Mouse (Mus musculus): ENCODE measurements around the gene Arhgef19. TPM values are rescaled to one million over a fixed set of nuclear protein-coding genes. Genes with fewer than 3 reads are reported as not detected.

Arhgef19 gene
- total RNA-seq, 2 experiments from 2014 or later, result 0.74 to 0.83 TPM

DNA sequence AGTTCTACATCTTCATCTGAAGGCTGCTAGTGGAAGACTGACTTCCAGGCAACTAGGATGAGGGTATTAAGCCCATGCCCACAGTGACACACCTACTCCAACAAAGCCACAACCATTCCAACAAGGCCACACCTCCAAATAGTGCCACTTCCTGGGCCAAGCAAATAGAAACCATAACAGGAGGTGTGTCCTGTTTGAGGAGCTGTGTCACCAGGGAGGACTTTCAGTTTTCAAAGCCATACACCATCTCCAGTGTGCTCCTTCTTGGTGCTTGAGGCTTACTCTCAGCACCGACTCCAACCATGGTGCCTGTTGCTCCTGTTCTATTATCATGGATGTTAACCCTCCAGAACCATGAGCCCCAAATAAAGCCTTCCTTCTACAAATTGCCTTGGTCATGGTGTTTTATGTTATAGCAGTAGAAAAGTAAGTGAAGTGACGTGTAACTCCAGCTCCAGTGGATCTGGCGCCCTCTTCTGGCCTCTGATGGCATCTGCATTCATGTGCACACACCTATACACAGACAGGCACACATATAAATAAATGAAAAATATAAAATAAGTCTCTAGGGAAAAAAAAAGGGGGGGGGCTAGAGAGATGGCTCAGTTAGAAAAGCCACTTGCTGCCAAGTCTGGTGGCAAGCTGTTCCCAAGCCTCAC lies 26.8 kb downstream of the Arhgef19 start:
- DNase-seq, result no peak

DNA sequence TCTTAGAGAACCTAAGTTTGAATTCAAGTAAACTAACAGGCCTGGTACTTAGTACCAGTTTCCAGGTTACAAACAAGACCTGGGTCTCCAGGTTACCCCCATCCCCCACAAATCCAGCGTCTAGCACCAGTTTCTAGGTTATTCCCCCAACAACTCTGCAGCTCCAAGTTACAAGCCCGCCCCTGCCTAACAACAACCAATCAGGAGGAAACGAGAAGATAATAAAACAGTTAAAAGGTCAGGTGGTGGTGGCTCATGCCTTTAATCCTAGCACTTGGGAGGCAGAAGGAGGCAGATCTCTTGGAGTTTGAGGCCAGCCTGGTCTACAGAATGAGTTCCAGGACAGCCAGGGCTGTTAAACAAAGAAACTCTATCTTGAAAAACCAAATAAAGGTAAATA lies 28.0 kb downstream of the Arhgef19 start:
- DNase-seq, result no peak

DNA sequence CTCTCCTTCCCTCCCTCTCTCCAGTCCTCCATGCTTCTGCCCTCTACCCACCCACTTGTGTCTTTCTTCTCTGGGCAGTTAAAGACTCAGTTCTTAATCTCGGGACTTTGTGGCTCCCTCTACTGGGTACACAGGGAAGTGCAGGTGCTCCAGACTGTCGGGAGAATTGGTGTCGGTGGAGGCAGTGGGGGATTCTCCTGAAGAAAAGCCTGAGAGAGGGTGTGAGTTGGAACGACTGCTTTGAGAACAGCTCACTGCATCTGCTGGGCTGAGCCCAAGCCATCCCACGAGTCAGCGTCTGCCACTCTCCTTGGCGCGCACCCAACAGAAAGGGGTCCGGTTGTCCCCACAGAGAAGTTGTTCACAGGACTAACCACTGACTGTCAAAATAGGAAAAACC lies 28.5 kb downstream of the Arhgef19 start:
- DNase-seq, result no peak

DNA sequence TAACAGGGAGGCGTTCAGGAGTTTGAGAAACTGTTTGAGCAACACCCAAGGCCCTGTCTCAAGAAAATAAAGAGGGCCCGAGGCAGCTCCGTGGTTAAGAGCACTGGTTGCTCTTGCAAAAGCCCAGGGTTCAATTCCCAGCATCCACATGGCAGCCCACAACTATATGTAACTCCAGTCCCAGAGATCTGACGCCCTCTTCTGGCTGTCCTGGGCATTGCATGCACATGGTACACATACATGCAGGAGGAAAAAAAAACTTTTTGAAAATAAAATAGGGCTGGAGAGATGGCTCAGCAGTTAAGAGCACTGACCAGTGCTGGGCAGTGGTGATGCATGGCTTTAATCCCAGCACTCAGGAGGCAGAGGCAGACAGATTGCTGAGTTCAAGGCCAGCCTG lies 29.1 kb downstream of the Arhgef19 start:
- no peak for DNase-seq

DNA sequence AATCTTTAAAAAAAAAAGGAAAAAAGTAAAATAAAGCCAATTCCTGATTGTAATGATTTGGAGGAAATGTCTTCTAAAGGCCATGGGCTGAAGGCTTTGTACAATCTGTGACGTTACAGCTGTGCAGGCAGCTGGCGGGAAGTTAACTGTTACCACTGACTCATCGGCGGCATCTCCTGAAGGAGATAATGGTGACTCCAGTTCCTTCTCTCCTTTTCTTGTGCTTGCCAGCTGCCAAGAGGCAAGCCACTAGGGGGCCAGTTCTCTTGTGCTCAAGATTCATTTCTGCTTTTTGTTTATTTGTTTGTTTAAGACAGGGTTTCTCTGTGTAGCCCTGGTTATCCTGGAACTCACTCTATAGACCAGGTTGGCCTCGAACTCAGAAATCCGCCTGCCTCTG lies 29.8 kb downstream of the Arhgef19 start:
- DNase-seq, result no peak

DNA sequence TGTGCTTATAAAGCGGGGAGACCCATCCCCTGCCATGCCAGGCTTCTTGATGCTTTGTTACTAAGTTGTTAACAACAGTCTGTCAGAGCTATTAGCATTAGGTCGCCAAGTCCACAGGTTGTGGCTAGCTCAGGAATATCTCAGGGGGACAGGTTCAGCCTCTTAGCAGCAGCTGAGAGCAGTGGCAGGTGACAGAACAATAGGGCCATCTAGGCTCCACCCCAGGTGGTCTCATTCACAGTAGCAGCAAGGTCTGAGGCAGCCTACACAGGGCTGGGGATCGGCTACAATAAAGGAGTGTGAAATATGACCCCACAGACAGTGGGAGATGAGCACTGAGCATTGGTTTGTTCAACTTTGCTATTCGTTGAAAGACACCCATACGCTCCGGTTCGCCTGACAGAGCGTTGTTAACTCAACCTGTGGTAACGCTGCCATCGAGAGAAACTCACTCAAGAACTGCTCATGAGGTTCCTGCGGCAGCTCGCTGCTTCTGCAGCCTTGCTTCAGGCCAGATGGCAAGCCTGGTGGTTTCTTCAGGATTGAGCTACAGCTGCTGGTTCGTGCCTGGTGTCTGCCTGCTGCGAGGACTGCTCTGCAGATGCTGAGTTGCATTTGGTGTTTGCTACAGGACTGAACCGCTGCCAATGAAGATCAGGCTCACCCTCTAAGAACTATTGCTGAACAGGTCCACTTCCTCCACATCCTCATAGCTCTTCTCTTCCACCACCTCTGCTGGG lies 31.1 kb downstream of the Arhgef19 start:
- DNase-seq, result no peak

DNA sequence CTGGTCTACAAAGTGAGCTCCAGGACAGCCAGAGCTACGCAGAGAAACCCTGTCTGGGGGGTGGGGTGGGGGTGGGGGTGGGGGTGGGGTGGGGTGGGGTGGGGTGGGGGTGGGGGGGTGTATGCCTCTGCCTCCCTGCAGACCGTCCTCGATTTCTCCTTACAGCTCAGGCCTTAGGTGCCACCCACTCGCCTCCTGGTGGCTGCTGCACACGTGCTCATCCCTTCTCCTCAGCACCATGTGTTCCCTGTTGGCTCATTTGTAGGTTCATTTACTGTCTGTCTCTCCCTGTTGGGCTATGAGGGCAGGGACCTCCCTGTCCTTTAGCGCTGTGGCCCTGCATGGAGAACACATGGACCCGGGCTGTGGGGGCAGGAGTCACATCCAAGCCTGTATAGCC lies 31.9 kb downstream of the Arhgef19 start:
- DNase-seq, result no peak

DNA sequence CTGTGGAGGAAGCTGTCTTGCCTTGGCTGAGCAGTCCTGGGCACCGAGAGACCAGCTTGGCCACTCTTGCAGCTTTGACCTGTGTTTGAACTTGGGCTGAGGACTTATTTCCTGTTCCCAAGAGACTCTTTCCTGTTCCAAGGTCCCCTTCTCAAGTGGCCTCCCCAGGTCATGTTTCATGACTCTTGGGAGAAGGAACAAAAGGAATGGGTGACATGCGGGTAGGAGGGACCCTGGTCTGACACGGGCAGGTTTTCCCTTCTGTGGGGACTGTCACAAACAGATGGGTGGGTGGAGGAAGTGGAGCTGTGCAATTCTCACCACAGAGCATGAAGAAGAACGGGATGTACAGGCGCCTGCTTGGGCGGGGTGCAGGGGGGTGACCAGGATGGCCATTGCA lies 32.4 kb downstream of the Arhgef19 start:
- no peak for DNase-seq

DNA sequence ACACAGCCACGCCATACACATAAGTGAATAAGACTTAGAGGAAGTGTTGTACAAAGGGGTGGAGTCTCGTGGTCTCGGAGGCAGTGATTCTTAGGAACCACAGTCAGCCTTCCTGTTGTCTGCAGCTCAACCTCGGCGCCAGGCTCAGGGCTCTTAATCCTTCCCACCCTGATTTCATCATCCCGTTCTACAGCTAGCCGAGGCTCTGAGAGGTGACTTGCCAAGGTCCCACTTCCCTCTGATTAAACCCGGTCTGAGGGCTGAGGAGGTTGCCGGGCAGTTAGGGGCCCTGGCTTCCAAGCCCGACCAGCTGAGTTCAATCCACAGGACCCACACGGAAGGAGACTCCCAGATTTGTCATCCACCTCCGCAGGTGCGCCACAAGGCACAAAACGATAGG lies 33.6 kb downstream of the Arhgef19 start:
- DNase-seq, result no peak

DNA sequence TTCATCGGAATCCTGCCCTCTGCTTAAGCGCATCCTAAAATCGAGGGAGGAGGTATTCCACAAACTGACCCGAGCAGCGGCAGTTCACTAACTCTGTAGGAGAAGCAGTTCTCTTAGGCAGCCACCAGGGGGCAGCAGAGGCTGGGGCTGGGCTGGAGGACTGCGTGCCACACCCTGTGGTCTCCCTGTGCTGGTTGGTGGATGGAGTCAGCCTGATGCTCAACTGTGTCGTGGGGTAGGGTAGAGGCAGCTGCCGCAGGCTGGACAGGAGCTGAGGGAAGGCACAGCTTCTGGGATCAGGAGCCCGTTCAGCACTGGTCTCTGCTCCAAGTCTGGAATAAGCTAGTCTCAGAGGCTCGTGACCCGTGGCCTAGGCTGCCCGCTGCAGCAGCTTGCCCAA lies 34.0 kb downstream of the Arhgef19 start:
- peak; percentile 83 for DNase-seq

DNA sequence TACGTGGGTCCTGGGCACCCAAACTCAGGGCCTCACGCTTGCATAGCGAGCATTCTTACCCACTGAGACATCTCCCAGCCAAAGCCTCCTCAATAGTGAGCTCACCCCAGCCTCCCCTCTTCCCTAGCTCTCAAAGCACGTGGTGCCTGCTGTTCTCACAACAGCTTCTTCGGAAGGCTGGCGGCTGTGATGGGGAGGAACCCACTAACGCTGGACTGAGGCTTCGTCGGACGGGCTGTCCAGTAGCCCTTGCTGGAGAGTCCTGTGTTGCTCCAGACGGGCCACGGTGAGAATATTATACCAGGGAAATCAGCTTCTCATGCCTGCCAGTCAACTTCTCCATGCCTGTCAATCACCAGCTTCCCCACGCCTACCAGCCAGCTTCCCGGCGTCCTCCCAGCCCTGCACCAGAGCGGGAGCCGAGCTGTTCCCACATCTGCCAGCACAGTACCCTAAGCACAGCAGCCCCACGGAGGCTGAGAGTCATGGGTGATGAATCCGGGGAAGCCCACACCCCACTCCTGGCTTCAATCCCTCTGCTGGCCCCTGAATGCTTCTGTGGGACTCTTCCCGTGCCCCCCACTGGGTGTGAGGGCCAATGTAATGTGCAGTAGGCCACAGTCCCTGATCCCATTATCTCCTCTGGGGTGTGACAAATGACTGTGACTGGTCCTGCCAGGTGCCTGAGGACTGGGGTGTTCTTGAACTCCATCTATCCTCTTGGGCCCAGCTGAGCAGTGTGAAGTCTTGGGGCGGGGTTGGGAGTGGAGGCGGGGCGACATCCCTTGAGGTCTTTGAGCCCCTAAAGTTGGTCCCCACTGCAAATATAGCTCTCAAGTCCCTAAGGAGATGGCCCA lies 35.4 kb downstream of the Arhgef19 start:
- DNase-seq, result no peak

DNA sequence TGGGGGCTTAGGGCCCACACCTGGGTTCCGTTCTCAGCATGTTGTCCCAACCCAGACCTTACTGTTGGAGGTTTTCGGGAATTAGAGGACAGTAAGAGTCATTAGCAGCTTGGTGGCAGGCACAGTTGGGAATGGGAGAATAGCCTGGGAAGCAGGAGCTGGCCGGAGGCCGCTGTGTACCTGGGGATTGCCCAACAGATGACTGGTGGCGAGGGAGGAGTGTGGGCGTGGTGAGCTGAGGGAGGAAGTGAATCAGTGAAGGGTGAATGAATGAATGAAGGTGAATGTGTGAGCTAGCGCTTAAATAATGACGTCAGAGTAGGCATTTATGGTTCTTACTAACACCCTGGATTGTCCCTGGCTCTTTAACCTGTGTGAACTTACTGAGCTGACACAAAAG lies 37.9 kb downstream of the Arhgef19 start:
- DNase-seq, result no peak

DNA sequence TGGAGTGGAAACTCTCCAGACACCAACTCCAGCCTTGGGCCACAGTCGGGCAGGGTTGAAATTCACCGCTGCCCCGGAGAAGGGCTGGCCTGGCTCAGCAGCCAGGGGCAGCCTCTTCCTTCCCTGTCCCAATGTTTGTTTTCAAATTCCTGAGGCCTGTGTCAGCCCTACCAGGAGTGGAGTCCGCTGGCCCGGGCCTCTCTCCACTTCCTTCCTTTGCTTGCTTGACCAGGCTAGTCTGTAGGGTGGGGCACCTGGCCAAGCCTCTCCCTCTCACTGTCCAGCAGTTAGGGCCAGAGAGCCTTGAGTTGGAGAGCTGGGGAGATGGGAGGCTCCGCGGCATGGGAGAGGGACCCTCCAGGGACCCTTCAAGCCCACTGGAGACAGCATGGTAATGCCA lies 38.9 kb downstream of the Arhgef19 start:
- DNase-seq, result peak; percentile 86

DNA sequence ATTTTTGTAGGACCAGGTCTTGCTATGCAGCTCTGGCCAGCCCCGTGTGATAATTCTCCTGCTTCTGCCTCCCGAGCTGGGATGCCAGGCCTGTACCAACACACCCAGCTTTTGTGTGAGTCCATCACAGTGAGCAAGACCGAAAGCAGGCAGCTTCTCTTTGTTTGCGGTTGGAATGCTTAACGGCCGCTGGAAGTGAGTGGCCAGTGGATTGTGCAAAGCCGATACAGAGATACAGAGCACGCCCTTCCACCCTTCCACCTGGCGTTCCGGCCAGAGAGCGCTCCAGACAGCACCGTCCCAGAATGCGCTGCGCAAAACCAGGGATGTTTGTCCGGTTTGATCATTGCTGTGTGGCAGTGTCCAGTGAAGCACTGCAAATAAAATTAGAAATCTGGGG lies 40.0 kb downstream of the Arhgef19 start:
- DNase-seq, result no peak

DNA sequence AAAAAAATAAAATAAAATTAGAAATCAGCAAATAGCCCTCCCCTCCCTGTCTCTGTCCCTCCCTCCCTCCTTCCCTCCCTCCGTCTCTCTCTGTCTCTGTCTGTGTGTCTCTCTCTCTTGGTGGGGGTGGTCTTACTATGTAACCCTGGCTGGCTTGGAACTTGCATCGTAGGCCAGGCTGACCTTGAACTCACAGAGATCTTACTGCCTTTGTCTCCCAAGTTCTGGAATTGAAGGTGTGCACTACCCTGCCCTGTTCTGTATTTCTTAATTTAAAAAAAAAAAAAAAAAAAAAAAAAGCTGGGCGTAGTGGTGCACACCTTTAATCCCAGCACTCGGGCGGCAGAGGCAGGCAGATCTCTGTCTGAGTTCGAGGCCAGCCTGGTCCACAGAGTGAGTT lies 40.5 kb downstream of the Arhgef19 start:
- no peak for DNase-seq

DNA sequence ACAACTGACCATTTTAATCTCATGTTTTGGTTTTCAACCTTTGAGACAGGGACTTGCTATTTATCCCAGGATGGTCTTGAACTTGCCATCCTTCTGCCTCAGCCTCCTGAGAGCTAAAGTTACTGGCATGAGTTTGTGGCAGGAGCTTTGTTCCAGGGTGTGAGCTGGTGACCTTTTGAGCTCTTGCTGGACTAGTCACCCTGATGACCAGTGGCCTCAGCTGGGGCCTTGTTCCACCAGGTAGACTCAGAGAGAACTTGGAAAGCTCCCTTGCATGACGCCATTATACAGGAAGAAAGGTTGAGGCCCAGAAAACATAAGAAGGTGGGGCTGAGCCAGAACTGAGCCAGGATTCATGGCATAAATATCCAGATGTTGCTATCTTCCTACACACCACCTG lies 41.2 kb downstream of the Arhgef19 start:
- no peak for DNase-seq

DNA sequence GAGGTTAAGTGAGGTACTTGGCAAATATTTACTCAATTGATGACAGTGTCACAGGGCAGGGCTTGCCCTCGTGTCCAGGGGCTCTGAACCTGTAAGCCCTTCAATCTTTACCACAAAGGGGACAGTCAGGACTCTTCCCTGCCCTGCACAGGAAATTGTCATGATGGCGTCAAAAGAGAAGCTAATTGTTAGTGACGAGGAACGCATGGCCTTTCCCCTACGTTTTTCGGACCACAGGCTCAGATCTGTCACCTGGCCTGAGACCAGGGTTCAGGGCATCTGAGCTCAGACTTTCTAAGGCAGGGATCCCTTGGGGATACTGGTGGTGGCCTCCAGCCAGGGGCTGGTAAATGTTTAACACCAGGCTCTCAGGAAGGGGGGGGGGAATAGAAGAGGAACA lies 41.9 kb downstream of the Arhgef19 start:
- DNase-seq, result no peak

DNA sequence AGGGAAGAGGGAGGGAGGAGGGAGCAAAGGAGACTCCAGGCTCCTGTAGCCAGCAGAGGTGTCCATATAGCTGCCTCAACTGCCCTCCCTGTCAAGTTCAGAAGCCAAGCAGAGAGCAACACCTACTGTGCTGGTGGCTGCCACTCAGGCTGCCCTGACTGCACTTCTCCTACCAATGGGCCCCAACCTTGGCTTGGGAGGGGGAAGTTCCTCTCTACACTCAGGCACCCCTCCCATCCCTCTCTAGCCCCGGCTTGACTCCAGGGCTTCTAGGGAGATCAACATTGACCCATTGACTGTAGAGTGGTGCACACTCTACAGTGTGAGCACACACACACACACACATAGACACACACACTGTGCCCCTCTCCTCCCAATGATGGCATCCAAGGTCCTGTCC lies 42.3 kb downstream of the Arhgef19 start:
- DNase-seq, result no peak

DNA sequence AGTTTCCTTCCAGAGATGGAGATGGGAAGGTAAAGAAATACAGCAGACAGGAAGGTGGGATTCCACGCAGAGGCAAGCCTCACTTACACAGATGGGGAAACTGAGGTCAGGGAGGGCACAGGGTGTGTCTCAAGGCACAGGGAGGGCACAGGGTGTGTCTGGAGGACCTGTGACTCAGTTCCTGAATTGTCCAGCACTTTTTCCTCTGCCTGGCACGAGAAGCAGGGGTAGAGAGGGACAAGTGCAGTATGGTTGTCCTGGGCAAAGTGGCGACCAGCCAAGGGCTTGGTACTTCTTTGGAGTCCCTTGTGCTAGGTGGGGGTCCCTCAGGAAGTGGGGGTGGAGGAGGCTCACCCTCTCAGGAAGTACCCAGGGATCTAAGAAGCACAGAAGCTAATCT lies 42.8 kb downstream of the Arhgef19 start:
- no peak for DNase-seq

DNA sequence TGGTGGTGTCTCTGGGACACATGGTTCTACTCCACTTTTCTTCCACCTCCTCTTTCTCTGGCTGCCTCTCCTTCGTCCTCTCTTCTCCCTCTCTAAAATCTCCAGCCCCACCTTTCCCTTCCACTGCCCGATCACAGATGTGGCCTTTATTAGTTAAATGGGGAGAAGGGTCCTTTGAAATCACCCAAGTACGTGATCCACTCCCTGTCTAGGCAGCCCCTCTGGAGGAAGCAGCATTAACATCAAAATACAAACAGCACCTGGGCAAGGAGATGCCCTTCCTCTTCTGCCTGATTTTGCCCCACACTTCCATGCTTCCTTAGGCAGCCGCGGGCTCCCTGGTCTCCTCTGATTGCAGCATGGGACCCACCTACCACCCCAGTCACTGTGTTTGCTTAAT lies 43.3 kb downstream of the Arhgef19 start:
- no peak for DNase-seq

DNA sequence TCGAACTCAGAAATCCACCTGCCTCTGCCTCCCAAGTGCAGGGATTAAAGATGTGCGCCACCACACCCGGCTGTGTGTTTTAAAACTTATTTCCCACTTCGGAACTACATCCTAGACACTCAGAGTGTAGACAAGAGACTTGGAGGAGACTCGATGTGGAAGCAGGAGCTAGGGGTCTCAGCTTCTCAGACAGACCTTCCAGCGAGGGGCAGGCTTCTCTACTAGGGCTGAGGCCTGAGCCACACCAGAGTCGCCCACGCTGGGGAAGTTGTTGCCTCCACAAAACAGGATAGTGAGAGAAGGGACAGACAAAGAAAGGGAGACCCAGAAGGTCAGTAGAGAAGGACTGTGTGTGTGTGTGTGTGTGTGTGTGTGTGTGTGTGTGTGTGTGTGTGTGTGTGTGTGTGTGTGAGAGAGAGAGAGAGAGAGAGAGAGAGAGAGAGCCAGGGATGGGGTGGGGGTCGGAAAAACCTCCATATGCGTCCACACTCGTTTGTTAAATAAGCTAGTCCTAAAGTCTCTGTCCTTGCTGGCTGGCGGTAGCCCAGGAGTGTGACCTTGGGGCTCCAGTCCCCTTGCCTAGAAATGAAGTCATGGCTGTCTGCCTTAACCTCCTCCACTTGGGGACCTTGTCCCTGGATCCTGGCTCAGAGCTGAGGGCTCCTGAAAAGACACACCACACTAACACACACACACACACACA lies 44.0 kb downstream of the Arhgef19 start:
- no peak for DNase-seq

DNA sequence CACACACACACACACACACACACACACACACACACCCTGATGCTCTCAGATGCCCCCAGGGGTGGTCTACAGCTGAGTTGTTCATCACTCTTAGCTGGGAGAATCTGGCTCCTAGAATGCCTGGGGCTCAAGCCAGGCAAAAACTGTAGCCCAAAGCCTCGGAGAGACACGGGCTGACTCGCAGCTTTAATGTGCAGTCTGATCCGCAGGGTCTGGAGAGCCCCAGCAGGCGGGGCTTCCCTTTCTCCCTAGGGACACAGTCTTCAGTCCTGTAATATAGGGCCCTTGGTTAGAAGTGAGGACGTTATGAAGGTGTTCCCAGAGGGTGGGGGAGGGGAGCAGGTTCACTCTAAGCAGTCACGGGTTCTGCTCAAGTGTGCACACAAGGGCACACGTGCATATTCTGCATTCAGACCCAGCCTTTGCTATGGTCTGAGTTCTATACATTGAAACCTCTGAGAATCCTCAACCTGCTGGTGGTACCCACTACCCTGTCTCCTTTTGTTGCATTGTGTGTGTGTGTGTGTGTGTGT lies 44.6 kb downstream of the Arhgef19 start:
- no peak for DNase-seq
